Mouse (Mus musculus) kidney, adult 8-10 months (tissue): ENCODE results near the gene Atg2b.
A peak's percentile ranks its signal among the peaks of the same experiment; 100 is the strongest.

Source experiments
- DNase-seq, 2 experiments: peaks; one replicate each; pipeline ENCODE4 v3.0.0; 2022

The Atg2b gene

DNA sequence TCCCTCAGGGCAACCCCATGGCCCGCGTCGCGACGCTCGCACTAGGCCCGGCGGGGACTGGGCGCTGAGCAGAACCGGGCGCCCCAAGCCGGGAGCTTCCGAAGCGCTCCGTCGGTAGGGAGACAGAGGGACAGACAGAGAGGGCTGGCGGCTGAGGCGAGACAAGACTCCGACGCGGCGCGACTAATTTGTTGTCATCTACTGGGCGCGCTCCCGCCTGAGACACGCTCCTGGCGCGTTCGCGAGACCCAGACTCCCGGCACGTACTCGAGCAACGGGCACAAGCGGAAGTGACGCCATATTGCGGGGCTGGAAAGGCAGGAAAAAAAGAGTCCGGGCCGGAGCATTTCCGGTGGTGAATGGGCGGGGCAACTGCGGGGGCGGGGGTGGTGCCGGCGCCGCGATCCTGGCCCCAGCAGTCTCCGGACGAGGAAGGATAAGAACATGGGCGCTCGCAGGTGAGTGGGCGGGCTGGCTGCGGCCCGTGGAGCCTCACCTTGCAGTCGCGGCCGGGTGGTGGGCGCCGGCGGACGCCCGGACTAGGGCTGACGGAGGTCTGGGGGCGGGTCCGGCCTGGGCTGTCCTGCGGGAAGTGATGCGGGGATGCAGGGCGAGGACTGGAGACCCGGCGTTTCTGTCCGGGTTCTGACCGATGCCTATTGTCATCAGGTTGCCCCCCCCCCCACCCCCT is at the start of gene Atg2b:
Gene Atg2b (minus strand): TSS at position 211 of the 691 bp plus-strand sequence.
- peak; percentile 92 to 93 for DNase-seq

DNA sequence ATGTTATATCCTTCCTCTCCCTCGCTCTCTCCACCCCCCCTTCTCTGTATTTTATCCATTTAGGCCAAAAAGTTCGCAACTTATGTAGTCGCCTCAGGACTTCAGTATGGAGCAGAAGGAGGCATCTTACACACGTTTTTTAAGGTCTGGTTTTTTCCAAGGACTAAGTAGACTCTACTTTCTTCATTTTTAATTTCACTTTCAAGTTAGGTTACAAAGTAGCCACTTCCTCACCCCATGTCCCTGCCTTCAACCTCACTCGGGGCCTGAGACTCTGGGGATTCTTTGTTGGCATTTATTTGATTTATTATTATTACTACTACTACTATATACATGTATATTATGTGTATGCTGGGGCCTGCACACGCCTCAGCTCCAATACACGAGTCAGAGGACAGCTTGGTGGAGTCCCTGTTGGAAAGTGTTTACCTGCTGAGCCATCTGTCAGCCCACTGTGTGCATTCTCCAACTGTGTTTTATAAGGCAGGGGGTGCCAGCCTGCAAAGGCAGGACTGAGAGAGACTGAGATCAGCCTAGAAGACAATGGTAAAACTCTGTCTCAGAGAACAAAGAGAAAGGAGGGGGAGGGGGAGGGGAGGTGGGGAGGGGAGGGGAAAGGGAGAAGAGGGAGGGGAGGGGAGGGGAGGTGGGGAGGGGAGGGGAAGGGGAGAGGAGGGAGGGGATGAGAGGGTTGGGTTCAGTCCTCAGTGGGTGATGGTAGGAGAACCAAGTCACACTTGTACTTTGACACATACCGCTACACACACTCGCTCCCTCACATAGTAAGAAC is 48.6 kb upstream of the Atg2b start:
- DNase-seq: no peak

DNA sequence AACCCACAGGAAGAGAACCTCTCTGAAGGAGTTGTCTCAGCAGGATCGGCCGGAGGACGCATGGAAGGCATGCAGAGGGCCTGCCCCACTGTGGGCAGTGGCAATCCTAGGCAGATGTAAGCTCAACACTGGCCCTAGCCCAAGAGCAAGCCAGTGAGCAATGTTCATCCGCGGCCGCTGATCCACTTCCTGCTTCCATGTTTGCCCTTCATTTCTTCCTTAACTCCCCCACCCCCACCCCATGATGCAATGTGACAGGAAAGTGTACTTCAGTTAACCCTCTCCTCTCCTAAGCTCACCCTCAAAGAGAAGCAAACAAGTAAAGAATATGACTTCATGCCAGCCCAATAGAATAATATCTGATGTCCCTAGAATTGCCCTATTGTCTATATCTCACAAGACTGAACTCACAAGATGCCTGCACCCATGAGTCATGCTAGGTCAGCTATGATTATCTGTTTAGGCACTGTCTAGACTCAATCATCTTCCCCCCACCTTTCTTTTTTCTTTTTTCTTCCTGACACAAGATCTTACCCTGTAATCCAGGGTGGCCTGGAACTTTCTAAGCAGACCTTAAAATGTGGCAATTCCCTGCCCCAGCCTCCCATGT is 45.9 kb upstream of the Atg2b start:
- DNase-seq: no peak

DNA sequence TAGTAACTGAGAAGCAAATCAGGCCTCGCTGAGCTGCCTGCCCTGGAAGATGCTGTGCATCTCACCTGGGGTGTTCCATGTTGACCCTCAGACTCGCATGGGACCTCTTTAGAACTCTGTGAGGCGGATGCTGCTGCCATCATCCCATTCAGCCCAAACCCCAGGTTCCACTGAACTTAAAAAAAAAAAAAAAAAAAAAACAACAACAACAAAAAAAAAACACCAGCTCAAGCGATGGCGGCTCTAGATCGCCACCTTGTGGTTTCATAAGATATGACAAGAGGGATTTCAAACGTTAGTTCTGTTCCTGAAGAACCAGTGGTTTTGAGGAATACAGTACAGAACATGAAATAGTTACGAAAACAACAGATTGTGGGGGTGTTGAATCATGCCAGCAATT is 43.0 kb upstream of the Atg2b start:
- DNase-seq: peak; percentile 17 to 22

DNA sequence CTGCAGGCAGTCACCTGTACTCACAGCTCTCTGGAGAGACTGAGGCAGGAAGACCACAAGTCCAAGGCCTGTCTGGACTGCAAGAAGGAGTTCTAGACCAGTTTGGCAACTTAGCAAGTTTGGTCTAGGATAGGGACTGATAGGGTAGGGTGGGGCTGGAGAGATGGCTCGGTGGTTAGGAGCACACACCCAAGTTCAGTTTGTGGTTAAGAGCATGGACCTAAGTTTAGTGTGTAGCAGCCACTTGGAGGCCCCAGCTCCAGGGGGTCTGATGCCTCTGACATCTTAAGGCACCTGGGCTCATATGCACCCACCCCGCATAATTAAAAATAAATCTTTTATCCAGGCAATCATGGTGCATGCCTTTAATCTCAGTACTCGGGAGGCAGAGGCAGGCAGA is 42.3 kb upstream of the Atg2b start:
- no peak for DNase-seq

DNA sequence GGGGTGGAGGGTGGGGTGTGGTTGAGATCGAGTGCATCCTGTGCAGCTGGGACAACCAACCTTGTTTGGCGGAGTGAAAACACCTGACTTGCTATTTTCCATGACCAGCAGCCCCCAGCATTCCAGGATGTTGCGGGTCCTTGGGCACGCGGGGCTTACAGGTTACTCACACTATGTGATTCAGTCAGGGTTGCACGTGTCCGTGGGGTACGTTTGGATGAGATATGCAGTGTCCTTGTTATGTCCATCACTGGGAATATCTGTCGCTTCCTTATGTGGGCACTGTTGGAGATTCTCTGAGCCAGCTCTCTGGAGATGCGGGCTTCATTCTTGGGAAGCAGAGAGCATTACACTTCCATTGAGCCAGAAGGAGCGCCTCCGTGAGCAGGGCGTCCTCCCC is 40.7 kb upstream of the Atg2b start:
- DNase-seq: no peak

DNA sequence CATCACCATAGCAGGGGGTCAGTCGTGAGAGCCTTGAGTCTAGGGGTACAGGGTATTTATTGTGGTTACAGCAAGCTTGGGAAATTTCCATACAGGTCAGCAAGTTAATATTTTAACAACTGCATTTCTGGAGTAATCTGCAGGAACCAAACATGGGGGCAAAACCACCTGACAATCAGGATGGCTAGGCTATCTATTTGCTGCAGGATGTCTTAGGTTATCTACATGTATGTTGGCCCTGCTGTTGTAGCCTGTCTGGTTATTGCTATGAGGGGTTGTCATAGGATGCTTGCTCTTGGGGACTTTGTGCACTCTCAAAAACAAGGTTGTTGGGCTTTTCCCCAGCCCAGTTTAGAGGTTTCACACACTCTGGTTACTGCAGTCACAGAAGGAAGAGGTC is 39.6 kb upstream of the Atg2b start:
- DNase-seq: no peak

DNA sequence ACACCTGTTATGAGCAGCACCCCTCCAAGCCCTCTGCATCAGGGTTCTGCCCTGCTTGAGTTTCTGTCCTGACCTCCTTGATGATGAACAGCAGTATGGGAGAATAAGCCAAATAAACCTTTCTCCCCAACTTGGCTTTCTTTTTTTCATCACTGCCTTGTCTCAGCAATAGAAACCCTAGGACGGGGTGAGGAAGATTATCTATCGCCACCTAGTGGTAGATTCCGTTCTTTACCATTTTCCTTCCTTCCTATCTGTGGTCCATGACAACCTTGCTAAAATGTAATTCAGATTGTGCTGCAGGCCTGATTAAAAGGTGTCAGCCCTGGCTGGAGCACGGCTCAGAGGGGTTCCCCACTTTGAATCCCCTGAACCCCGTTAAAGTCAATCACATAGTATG is 37.6 kb upstream of the Atg2b start:
- peak in 1 of 2 experiments; percentile 18 for DNase-seq

DNA sequence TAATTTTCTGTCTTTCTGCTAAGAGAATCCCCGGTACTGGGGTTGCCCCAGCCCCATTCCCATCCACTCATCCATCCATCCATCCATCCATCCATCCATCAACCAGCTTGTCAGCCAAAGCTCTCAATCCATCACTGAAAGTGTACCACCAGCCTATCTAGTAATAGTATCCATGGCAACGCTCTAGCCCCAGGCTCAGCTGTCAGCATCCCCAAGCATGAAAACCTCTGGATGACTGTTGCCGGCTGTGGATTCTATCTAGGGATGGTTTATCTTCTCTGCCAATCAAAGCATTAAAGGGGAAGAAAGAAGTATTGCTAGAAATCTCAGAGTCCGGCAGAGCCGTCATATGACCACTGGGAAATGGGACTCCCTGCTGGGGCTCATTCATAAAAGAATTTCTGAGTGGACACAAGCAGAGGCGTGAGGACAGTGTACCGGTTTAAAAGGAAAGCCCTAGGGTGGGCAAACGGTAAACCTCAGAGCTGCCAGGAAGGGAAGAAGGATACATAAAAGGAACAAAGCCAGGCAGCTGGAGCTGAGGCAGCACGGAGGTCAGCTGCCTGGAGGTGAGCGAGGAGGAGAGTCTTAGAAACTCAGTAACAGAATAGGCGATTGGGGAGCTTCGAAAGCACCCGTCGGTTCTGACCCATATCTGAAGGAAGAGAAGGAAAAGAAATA is 36.6 kb upstream of the Atg2b start:
- DNase-seq: no peak

DNA sequence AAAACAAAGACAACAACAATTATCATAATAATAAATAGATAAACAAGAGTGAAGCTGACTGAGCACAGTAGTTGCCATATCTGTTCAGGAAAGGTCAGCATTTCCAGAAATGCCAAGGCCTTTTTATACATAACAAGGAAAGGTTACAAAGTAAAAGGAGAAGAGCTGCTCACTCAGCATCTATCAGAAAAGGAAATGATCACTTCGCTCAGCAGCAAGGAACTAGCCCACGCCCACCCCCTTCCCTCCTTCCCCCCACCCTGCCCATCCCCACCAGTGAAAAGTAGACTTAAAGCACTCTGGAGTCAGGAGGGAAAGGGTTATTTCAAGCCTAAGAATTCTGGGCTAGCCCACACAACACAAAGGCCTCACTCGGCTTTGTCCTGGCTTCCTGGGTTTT is 35.2 kb upstream of the Atg2b start:
- DNase-seq: no peak

DNA sequence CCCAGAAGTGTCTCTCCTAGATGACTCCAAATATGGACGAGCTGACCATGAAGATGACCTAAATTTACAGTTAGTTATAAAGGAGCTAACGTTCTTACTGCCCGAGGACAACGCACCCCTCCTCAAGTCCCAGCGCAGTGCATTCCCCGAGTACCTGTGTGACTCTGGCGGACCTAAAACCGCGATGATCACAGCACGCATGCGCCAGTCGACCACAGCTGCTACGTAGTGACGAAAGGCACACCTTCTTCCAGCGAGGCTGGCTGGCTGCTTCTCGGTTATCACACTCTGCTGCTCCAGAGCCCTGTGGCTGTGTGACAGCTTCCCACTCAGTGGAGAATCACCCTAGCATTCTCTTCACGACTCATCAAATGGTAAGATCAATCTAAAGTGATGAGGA is 33.6 kb upstream of the Atg2b start:
- DNase-seq: peak; percentile 12 to 22

DNA sequence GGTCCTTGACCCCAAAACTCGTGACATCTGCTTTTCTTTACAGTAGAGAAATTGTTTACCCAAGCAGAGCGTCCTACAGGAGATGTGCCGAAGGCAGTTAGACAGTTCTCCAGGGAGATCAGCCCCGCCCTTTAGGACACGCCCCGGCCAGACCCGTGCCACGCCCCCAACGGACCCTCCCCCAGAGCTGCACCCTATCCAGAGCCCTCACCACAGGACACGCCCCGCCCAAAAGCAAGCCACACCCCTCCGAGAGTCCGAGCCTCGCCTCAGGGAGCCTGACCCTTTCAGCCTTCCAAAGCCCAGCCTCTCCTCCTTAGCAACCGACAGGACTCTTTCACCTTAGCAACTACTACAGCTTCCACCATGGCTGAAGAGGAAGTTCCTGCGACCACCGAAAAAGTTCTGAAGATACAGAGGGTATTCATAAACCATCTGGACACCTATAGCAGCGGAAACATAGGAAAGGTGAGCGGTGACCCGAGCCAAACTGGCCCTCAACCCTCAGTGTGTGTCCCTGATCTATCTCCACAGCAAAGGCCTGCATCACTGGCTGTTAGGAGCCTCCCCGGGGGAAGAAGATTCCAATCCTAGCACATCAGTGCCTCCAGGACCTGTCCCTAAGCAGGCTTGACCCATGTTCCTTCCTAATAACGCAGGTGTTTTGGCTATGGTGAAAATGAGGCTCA is 20.9 kb upstream of the Atg2b start, which contains the start of gene Ak7:
Gene Ak7 (plus strand): TSS at position 178 of the 689 bp plus-strand sequence.
- DNase-seq: peak; percentile 62 to 82

DNA sequence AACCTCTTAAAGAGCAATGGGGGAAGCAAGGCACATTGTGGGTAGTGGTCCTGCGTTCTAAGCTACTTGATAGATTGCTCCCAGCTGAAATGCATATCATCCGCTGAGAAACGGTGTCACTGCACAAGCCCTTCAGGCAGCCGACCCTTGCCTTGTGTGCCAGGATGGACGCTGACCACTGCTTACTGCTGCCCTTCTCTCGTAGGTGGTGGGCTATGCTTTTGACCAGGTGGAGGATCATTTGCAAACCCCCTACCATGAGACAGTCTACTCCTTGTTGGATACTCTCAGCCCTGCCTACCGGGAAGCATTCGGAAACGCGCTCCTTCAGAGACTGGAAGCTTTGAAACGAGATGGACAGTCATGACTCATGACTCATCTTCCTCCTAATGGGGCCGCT is 15.4 kb upstream of the Atg2b start:
- no peak for DNase-seq

DNA sequence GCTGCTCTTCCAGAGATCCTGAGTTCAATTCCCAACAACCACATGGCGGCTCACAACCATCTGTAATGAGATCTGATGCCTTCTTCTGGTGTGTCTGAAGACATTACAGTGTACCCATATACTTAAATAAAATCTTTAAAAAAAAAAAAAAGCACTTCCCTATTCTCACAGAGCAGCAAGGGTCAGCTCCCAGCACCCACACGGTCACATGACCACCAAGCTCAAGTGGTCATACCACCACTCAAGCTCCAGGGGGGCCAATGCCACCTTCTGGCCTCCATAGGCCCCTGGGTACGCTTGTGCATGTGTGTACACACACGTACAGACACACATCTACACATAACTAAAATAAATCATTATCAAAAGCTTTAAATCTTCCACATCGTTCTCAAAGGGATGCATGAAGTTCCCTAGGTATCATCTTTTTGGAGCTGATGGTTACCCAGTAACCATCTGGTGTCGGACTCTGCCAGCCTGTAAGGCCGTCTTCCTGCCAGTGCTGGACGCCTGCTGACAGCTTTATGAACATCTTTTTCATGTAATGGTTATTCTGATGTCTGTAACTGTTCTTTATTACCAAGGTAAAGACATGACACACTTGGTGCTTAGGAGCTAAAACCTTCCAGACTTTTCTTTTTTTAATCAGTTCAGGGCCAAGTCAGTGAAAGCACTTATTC is 12.2 kb upstream of the Atg2b start:
- no peak for DNase-seq

DNA sequence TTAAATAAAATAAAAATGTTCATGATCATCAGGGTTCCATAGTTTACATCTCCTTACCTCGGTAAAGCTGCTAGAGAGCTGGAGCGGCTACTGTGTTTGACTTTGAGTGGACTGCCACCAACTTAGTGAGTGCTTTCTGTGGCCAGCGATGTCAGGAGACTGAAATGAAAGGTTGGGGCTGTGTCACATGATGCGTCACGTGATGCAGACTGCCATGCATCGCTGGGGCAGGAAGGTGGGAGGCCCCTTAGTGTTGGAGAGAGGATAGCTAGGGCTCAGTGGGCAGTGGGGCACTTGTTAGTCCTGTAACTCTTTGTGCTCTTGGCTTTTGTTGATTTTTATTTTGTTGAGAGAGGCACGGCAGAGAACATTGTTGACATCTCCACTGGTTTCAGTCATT is 10.8 kb upstream of the Atg2b start:
- no peak for DNase-seq

DNA sequence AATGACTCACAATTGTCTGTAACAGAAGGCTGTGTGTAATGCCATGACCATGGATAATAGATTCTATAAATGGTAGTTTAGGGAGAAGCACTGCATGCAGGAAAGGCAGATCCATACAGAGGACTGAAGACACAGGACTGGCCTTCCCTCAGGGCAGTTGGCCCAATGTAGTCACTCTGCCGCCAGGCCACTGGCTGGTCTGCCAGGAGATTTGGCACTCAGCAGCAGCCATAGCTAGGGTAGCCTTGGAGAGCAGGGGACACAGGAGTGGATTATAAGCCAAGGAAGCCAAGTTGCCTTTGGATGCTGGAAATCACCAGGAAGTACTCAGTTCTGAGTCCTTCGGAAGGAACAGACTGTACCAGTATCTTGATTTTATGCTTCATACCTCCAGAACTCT is 9.0 kb upstream of the Atg2b start:
- DNase-seq: no peak

DNA sequence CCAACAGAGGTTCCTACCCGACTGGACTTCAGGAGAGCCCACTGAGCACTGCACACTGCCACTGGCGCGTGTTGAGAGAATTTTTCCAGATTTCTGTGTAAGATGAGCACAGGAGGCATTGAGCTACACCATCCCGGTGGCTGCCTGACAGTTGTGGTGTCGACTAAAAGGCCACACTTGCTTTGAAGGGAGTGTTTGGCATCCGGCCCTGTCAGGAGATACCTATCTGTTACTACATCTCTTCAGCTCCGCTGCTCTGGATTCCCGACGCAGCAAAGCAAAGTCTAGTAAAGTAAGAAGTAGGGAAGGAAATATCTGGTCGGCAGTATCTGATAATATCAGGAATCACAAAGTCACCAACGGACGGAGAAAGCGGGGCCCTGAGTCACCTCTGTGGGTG is 4.4 kb upstream of the Atg2b start:
- DNase-seq: no peak

DNA sequence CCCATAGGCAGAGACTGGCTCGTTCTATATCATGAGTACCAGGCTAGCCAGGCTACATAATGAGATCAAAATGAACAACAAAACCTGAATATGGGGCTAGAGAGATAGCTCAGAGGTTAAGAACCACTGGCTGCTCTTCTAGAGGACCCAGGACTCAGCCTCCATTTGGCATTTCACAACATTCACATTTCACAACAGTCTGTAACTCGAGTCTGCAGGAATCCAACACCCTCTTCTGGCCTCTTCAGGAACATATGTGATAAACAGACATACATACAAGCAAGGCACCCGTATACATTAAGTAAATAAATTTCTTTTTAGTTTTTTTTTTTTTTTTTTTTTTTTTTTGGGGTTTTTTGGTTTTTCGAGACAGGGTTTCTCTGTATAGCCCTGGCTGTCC is 3.5 kb upstream of the Atg2b start:
- DNase-seq: no peak

DNA sequence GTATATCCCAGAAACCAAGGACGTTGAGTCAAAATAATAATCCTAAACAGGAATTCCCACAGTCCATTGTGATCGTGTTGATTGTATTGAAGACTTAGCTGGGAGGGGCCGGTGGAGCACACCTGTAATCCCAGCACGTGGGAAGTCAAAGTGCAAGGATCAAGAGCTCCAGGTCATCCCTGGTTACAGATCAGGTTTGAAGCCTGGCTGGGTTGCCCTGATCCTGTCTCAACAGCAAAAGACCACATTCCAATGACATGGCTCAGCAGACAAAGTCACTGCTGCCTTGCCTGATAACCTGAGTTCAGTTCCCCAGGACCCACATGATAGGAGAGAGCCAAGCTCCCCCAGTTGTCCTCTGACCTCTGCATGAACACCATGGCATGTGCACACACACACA is 2.4 kb upstream of the Atg2b start:
- no peak for DNase-seq

DNA sequence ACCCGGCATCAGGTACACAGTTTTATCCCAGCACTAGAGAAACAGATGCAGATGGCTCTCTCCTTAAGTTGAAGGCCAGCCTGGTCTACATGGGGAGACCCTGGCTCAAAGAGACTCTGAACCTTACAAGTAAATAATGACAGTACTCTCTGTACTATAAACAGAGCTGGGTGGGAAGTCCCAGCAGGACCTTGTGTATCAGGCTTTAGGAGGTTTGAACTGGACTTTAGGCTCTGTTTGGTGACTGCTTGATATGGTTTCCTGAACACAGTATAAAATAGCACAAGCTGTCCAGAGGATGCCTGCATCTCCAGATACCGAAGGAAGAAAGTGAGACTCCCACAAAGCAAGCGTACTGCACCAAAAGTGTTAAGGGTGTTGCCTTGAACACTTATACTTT is 1.8 kb upstream of the Atg2b start:
- no peak for DNase-seq

DNA sequence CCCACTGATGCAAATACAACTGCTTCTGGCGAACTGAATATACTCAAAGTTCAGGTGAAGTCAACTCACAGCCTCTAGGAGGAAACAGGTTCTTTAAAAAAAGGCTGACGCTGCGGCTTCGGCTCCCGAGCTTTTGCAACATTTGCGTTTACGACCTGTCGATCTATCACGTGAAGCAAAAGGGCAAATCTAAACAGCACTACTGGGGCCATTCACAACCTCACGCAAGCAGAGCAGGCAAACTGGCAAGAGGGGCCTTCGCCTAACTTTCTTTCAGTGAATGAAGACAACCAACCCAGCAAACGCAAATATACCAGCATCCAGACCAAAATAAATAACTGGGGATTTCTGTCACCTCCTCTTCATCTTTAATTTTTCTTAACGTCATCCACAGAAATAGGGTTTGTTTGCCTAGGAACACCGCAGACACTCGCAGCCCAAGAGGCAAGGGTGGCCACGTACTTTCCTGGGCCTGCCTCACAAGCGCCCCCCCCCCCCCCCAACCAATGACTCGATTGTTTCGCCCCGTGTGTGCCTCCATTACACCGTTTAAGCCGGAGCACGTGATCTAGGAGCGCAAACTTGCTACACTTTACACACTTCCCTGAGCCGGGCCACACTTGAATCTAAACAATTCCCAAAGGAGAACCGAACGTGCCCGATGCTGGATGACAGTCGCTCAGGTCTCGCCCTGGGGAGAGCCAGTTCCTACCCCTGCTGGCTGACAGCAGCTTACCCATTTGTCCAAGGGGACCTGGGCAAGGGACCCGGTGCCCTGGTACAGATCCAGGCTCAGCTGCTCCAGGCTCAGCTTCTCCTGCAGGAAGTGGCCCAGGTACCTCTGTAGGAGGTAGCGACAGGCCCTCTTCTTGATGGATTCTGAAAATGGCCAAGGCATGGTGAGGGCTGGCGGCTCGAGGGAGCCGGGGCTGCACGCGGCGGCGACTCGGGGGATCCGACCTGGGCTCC is 794 bp downstream of the Atg2b start, which contains the start of gene Gskip:
Gene Gskip (plus strand): TSS at position 897 of the 969 bp plus-strand sequence.
- DNase-seq: peak; percentile 52 to 60
